Mouse (Mus musculus): ENCODE measurements around the gene Eml1. TPM values are rescaled to one million over a fixed set of nuclear protein-coding genes. Genes with fewer than 3 reads are reported as not detected.

Gene Eml1
- polyA plus RNA-seq, 2 experiments, result 38.4 to 44.4 TPM

GRCm38 (mm10) chr12:108350931-108351330 lies 19.8 kb upstream of the Eml1 start:
- DNase-seq (ENCODE audit: low spot score), result no peak
- Histone ChIP-seq H3K36me3 (ENCODE audit: control insufficient read depth, insufficient read depth, low read length) (no peaks in the 10 kb centered on the region), H3K9ac (ENCODE audit: low read depth, low read length, severe bottlenecking) (no peak overlapping the region), H3K9me3 (ENCODE audit: control insufficient read depth, low read length) (no peaks in the 10 kb centered on the region), H3K27me3 (ENCODE audit: control insufficient read depth, insufficient read depth, low read length) (peaks cover 35% of the 10 kb centered on the region), H3K27ac (replicated peaks; ENCODE audit: low read depth, low read length) (no peak overlapping the region), H3K4me2 (replicated peaks; ENCODE audit: low read depth, low read length, severe bottlenecking) (no peak overlapping the region), H3K4me3 (replicated peaks; ENCODE audit: low read length) (no peak overlapping the region), H3K4me1 (ENCODE audit: control insufficient read depth, insufficient read depth, low read length) (peaks cover 8% of the 10 kb centered on the region; the same call in 1 of the 2 replicates)
- no peak for ATAC-seq (ENCODE audit: low FRiP score, low read depth)
- WGBS, result 87% methylated on average over 10 of the region's 10 CpGs
- TF ChIP-seq POLR2A (IDR thresholded peaks at IDR 0.05; ENCODE audit: borderline replicate concordance, extremely low read depth, insufficient read depth, insufficient read length), result no peak

DNA sequence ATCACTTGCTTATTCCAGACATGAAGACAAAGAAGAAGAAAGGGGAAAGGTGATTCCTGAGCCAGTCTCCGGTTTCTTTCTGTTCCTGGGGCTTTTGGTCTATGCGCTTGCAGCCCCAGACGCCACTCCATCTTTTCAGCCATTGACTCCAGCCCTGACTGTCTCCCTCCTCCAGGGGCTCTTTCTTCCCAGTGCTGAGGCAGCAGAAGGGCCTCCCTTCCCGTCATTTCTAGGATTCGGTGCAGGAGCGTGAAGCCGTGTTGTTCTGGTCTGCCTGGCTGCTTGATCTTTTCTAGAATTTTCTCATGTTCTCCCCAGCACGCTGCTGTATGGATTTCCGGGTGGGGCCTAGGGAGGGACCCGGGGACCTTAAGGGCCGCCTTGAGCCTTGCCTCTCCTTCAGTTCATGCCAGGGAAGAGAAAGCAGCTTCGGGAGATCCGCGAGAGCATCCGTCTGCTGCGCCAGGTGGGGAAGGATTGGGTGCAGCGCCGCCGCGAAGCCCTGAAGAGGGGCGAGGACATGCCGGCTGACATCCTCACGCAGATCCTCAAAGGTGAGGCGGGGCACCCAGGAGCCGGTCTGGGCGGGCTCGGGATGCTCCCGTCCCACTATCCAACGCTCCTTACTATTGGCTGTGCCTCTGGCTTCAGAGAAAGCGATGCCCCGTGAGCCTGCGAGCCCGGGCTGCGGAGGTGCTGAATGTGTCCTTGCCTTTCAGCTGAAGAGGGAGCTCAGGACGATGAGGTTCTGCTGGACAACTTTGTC lies 18.2 kb upstream of the Eml1 start:
- Histone ChIP-seq H3K36me3 (ENCODE audit: control insufficient read depth, insufficient read depth, low read length) (no peaks in the 10 kb centered on the region), H3K4me1 (ENCODE audit: control insufficient read depth, insufficient read depth, low read length) (peaks cover 8% of the 10 kb centered on the region; the same call in 1 of the 2 replicates), H3K9ac (ENCODE audit: low read depth, low read length, severe bottlenecking) (peak overlapping the region; percentile 8; the same call in 1 of the 2 replicates), H3K27ac (replicated peaks; ENCODE audit: low read depth, low read length) (no peak overlapping the region), H3K9me3 (ENCODE audit: control insufficient read depth, low read length) (no peaks in the 10 kb centered on the region), H3K4me2 (replicated peaks; ENCODE audit: low read depth, low read length, severe bottlenecking) (peak overlapping the region; percentile 42), H3K4me3 (replicated peaks; ENCODE audit: low read length) (peak overlapping the region; percentile 28), H3K27me3 (ENCODE audit: control insufficient read depth, insufficient read depth, low read length) (peaks cover 35% of the 10 kb centered on the region)
- DNase-seq (ENCODE audit: low spot score), result no peak
- no peak for TF ChIP-seq POLR2A (IDR thresholded peaks at IDR 0.05; ENCODE audit: borderline replicate concordance, extremely low read depth, insufficient read depth, insufficient read length)
- ATAC-seq (ENCODE audit: low FRiP score, low read depth), result no peak
- 6% methylated on average over 35 of the region's 35 CpGs for WGBS

GRCm38 (mm10) chr12:108354284-108354683 lies 16.5 kb upstream of the Eml1 start:
- Histone ChIP-seq H3K27ac (replicated peaks; ENCODE audit: low read depth, low read length) (no peak overlapping the region), H3K4me3 (replicated peaks; ENCODE audit: low read length) (no peak overlapping the region), H3K9ac (ENCODE audit: low read depth, low read length, severe bottlenecking) (no peak overlapping the region), H3K27me3 (ENCODE audit: control insufficient read depth, insufficient read depth, low read length) (peaks cover 35% of the 10 kb centered on the region), H3K4me1 (ENCODE audit: control insufficient read depth, insufficient read depth, low read length) (peaks cover 8% of the 10 kb centered on the region; the same call in 1 of the 2 replicates), H3K9me3 (ENCODE audit: control insufficient read depth, low read length) (no peaks in the 10 kb centered on the region), H3K4me2 (replicated peaks; ENCODE audit: low read depth, low read length, severe bottlenecking) (no peak overlapping the region), H3K36me3 (ENCODE audit: control insufficient read depth, insufficient read depth, low read length) (no peaks in the 10 kb centered on the region)
- WGBS, result 53% methylated on average over 2 of the region's 2 CpGs
- DNase-seq (ENCODE audit: low spot score) (no peak), ATAC-seq (ENCODE audit: low FRiP score, low read depth) (no peak)
- no peak for TF ChIP-seq POLR2A (IDR thresholded peaks at IDR 0.05; ENCODE audit: borderline replicate concordance, extremely low read depth, insufficient read depth, insufficient read length)

DNA sequence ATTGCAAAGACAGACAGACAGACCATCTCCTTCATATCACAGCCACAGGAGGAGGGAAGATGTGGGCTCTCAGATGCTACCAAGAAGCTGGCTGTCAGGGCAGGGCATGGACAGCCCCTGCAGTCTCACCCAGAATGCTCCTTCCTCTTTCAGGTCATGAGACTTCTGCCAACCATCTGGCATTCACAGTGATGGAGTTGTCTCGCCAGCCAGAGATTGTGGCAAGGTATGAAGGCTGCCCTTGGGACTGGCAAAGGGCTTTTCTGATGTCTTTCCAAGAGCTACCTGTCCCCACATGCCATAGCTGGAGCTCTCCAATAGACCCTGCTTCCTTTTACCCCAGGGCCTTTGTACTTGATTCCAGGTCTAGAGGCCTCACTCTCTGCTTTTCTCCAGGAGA lies 15.5 kb upstream of the Eml1 start:
- 63% methylated on average over 1 of the region's 1 CpGs for WGBS
- TF ChIP-seq POLR2A (IDR thresholded peaks at IDR 0.05; ENCODE audit: borderline replicate concordance, extremely low read depth, insufficient read depth, insufficient read length), result no peak
- no peak overlapping the region for H3K4me3 ChIP-seq (replicated peaks; ENCODE audit: low read length)
- ATAC-seq (ENCODE audit: low FRiP score, low read depth) (no peak), DNase-seq (ENCODE audit: low spot score) (no peak)
- peaks cover 35% of the 10 kb centered on the region for H3K27me3 ChIP-seq (ENCODE audit: control insufficient read depth, insufficient read depth, low read length)
- no peaks in the 10 kb centered on the region for H3K9me3 ChIP-seq (ENCODE audit: control insufficient read depth, low read length)
- no peaks in the 10 kb centered on the region for H3K36me3 ChIP-seq (ENCODE audit: control insufficient read depth, insufficient read depth, low read length)
- H3K4me2 ChIP-seq (replicated peaks; ENCODE audit: low read depth, low read length, severe bottlenecking), result no peak overlapping the region
- H3K27ac ChIP-seq (replicated peaks; ENCODE audit: low read depth, low read length), result no peak overlapping the region
- peaks cover 8% of the 10 kb centered on the region; the same call in 1 of the 2 replicates for H3K4me1 ChIP-seq (ENCODE audit: control insufficient read depth, insufficient read depth, low read length)
- no peak overlapping the region for H3K9ac ChIP-seq (ENCODE audit: low read depth, low read length, severe bottlenecking)

GRCm38 (mm10) chr12:108355986-108356385 lies 14.8 kb upstream of the Eml1 start:
- DNase-seq (ENCODE audit: low spot score) (no peak), ATAC-seq (ENCODE audit: low FRiP score, low read depth) (no peak)
- no peaks in the 10 kb centered on the region for H3K36me3 ChIP-seq (ENCODE audit: control insufficient read depth, insufficient read depth, low read length)

More at GRCm38 (mm10) chr12:108355986-108356385, 14.8 kb upstream of the Eml1 start:
- Histone ChIP-seq H3K4me3 (replicated peaks; ENCODE audit: low read length) (no peak overlapping the region), H3K27me3 (ENCODE audit: control insufficient read depth, insufficient read depth, low read length) (peaks cover 30% of the 10 kb centered on the region), H3K27ac (replicated peaks; ENCODE audit: low read depth, low read length) (no peak overlapping the region), H3K9ac (ENCODE audit: low read depth, low read length, severe bottlenecking) (no peak overlapping the region), H3K4me2 (replicated peaks; ENCODE audit: low read depth, low read length, severe bottlenecking) (no peak overlapping the region), H3K4me1 (ENCODE audit: control insufficient read depth, insufficient read depth, low read length) (peaks cover 8% of the 10 kb centered on the region; the same call in 1 of the 2 replicates), H3K9me3 (ENCODE audit: control insufficient read depth, low read length) (no peaks in the 10 kb centered on the region)
- TF ChIP-seq POLR2A (IDR thresholded peaks at IDR 0.05; ENCODE audit: borderline replicate concordance, extremely low read depth, insufficient read depth, insufficient read length), result no peak
